Mouse (Mus musculus) gastrocnemius, adult 8-10 months (tissue): ENCODE measurements around the gene Dtymk. TPM values are rescaled to one million over a fixed set of nuclear protein-coding genes. Genes with fewer than 3 reads are reported as not detected.

ENCODE experiments used
- DNase-seq, 2 experiments: peaks; one replicate each; pipeline ENCODE4 v3.0.0; 2022; ENCODE audit warnings: low spot score in 2 of 2
- total RNA-seq, 4 experiments: library from RNA; stranded (reverse); gene quantifications; 2 replicates each; pipeline ENCODE4 v1.2.4; 2022

Dtymk gene
- total RNA-seq, 4 experiments from 2014 or later = 14.8 to 17.3 (median 16.1) TPM

DNA sequence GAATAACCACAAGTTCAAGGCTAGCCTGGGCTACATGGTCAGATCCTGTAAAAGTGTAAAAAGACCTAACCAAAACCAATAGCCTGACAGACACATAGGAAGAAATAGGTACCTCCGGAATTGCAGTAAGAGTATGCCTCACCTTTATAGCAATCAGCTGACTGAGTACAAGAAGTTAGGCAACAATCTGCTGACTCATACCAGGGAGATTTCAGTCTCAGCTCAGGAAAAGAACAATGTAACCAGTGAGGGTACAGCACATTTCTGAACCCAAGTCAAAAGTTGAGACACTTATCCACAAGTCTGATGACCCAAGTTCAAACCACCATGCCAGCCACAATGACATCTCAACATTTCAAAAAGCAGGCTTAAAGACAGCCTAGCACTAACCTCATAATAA lies 53.2 kb downstream of the Dtymk start:
- no peak for DNase-seq

DNA sequence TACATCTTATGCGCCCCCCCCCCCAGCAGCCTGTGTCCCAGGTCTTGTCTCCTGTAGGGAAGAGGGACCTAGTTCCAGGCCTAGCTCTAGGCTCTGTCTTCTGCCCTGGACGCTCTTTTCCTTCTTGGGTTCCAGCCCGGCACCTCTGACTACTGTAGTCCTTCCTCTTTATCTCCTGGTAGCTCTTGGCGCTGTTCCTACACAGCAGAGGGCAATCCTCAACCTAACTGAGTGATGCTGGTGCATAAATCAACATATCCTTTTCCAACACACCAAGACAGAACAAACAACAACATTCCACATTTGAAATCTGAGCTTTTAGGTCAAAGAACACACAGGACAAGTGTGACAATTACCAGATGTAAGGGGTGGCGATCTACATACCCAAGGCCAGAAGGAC lies 55.6 kb downstream of the Dtymk start:
- no peak for DNase-seq

DNA sequence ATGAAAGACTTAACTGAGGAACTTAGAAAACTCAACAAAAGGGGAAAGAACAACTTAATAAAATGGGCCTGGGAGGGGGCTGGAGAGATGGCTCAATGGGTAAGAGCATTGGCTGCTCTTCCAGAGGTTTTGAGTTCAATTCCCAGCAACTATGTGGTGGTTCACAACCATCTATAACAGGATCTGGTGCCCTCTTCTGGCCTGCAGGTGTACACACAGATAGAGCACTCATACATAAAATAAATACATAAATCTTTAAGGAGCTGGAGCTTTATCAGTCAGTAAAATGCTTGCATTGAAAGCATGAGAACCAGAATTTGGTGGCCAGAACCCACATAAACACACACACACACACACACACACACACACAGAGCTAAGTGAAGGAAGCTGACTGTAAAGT lies 58.8 kb downstream of the Dtymk start:
- DNase-seq = no peak

Other genes with a start within 250 kb of the Dtymk start
- 100 to 1,000 TPM in 2 of 4 experiments, 10 to 100 TPM in 2; 89.9 to 104 (median 96.5) TPM for gene Stk25, start 143.3 kb downstream of the Dtymk start, total RNA-seq
- 1 to 10 TPM in 3 of 4 experiments, under 1 TPM in 1; 0.41 to 1.2 (median 1.0) TPM for gene Bok, start 116.3 kb downstream of the Dtymk start, total RNA-seq
- 10 to 100 TPM; 26.7 to 33.4 (median 29.2) TPM for gene Atg4b, start 50.4 kb downstream of the Dtymk start, total RNA-seq
- gene Thap4, start 47.1 kb downstream of the Dtymk start, total RNA-seq = 100 to 1,000 TPM in 1 of 4 experiments, 10 to 100 TPM in 3; 66.2 to 113 (median 91.9) TPM
- 1 to 10 TPM; 3.7 to 6.6 (median 4.0) TPM for gene Ing5, start 2.0 kb upstream of the Dtymk start, total RNA-seq
- 10 to 100 TPM; 22.7 to 25.0 (median 24.4) TPM for gene D2hgdh, start 23.0 kb upstream of the Dtymk start, total RNA-seq
- not detected for gene Gal3st2, start 59.4 kb upstream of the Dtymk start, total RNA-seq
- gene Gal3st2b, start 116.4 kb upstream of the Dtymk start, total RNA-seq = under 1 TPM in 2 of 4 experiments, not detected in 2; 0.12 to 0.16 TPM
- gene Gal3st2c, start 188.6 kb upstream of the Dtymk start, total RNA-seq = under 1 TPM in 2 of 4 experiments, not detected in 2; 0.02 to 0.04 TPM
- gene Neu4, start 218.5 kb upstream of the Dtymk start, total RNA-seq = not detected